Comparison of ENCODE assay signal across 8 mouse cellular contexts in the genomic region with DNA sequence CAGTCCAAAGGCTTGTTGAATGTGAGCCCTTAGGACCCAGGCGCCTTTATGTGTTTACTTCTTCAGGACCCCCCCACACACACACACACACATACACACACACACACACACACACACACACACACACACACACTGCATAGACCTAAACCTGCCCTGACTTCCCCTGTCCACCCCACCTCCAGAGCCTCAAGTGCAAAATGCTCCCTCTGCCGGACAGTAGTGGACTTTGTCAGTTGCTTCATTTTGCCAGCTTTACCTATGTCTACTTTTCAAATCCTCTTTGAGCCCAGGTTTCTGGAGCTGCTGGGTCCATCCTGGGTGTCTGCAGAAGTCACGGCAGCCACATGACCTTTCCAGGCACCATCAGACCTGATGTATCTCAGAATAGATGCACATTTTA. TPM values are rescaled to one million over a fixed set of nuclear protein-coding genes. Genes with fewer than 3 reads are reported as not detected.
DNase-seq lines count a peak whose midpoint lies in the region; ATAC-seq lines count a peak whose summit lies in the region.

No protein-coding gene starts in this region.

- H3K27me3 ChIP-seq in heart, embryonic 10.5 days (ENCODE audit: insufficient read depth, poor library complexity, severe bottlenecking): no peaks in the 10 kb centered on the region
- no peaks in the 10 kb centered on the region for H3K27me3 ChIP-seq in kidney, embryonic 16.5 days (ENCODE audit: insufficient read depth, low read length)

- H3K9ac ChIP-seq in kidney, embryonic 16.5 days (replicated peaks; ENCODE audit: low read length): peak overlapping the region; percentile 86

- H3K27ac ChIP-seq in heart, embryonic 10.5 days: peak overlapping the region; percentile 88
- peak overlapping the region; percentile 84 for H3K27ac ChIP-seq in kidney, embryonic 16.5 days (ENCODE audit: low read length)

- DNase-seq in urinary bladder, postnatal 14 days (ENCODE audit: low spot score): peak; percentile 70
- no peak for DNase-seq in urinary bladder, postnatal 4 days (ENCODE audit: low spot score in 2 of 2)
- DNase-seq in cerebellum, postnatal 10 days: peak; percentile 81 to 84
- DNase-seq in heart, embryonic 10.5 days (ENCODE audit: low spot score): peak; percentile 87
- DNase-seq in lung, postnatal 10 days: peak; percentile 84
- DNase-seq in retina, postnatal 1 day: peak; percentile 87
- DNase-seq in ovary, adult 18-20 months (ENCODE audit: low spot score): no peak

- peak overlapping the region; percentile 80 for H3K4me3 ChIP-seq in heart, embryonic 10.5 days
- H3K4me3 ChIP-seq in kidney, embryonic 16.5 days (ENCODE audit: low read length): peak overlapping the region; percentile 62

- H3K4me2 ChIP-seq in kidney, embryonic 16.5 days (replicated peaks; ENCODE audit: low read depth, low read length): peak overlapping the region; percentile 94

- peaks cover 24% of the 10 kb centered on the region for H3K36me3 ChIP-seq in heart, embryonic 10.5 days
- peaks cover 11% of the 10 kb centered on the region; the same call in 1 of the 2 replicates for H3K36me3 ChIP-seq in kidney, embryonic 16.5 days (ENCODE audit: insufficient read depth, low read length)

- ATAC-seq in kidney, embryonic 16.5 days (ENCODE audit: low FRiP score, low TSS enrichment): 0 out of 2 replicates have a peak, but pooled peaks have one; percentile 25

- H3K4me1 ChIP-seq in heart, embryonic 10.5 days: peaks cover 46% of the 10 kb centered on the region
- peaks cover 35% of the 10 kb centered on the region for H3K4me1 ChIP-seq in kidney, embryonic 16.5 days (ENCODE audit: insufficient read depth, low read length)

- H3K9me3 ChIP-seq in heart, embryonic 10.5 days: no peaks in the 10 kb centered on the region
- H3K9me3 ChIP-seq in kidney, embryonic 16.5 days (ENCODE audit: low read length): no peaks in the 10 kb centered on the region

- 14% methylated on average over 3 of the region's 3 CpGs for WGBS in heart, embryonic 10.5 days
- 9% methylated on average over 3 of the region's 3 CpGs for WGBS in kidney, embryonic 16.5 days

RNA-seq across cellular contexts. Expression of gene Arhgef1, which starts 2.2 kb away (rescaled TPM):
- polyA plus RNA-seq in heart, embryonic 10.5 days (2016; fragmentation: Nextera tagmentation; extraction: Ambion mirVana): 83.4 and 87.5 TPM in 2 replicates
- polyA plus RNA-seq in kidney, embryonic 16.5 days (2015; fragmentation: Nextera tagmentation; extraction: Ambion mirVana): 94.7 and 105 TPM in 2 replicates

RNA-seq across cellular contexts. Expression of gene Cd79a, which starts 7.8 kb away (rescaled TPM):
- polyA plus RNA-seq in heart, embryonic 10.5 days (2016; fragmentation: Nextera tagmentation; extraction: Ambion mirVana): 0.26 and 0.40 TPM in 2 replicates
- 1.8 and 2.0 TPM in 2 replicates for polyA plus RNA-seq in kidney, embryonic 16.5 days (2015; fragmentation: Nextera tagmentation; extraction: Ambion mirVana)

RNA-seq across cellular contexts. Expression of gene Rps19, which starts 20.8 kb away (rescaled TPM):
- 1,532 and 1,854 TPM in 2 replicates for polyA plus RNA-seq in heart, embryonic 10.5 days (2016; fragmentation: Nextera tagmentation; extraction: Ambion mirVana)
- polyA plus RNA-seq in kidney, embryonic 16.5 days (2015; fragmentation: Nextera tagmentation; extraction: Ambion mirVana): 2,217 and 2,364 TPM in 2 replicates

RNA-seq across cellular contexts. Expression of gene Dmrtc2, which starts 35.1 kb away (rescaled TPM):
- polyA plus RNA-seq in heart, embryonic 10.5 days (2016; fragmentation: Nextera tagmentation; extraction: Ambion mirVana): not detected in 2 replicates
- not detected in 2 replicates for polyA plus RNA-seq in kidney, embryonic 16.5 days (2015; fragmentation: Nextera tagmentation; extraction: Ambion mirVana)

RNA-seq across cellular contexts. Expression of gene Lypd4, which starts 35.2 kb away (rescaled TPM):
- polyA plus RNA-seq in heart, embryonic 10.5 days (2016; fragmentation: Nextera tagmentation; extraction: Ambion mirVana): not detected in 2 replicates
- not detected in 2 replicates for polyA plus RNA-seq in kidney, embryonic 16.5 days (2015; fragmentation: Nextera tagmentation; extraction: Ambion mirVana)

Comparison
In these comparisons a context has a peak if more than half of its experiments do, and no peak if none do; other contexts are left out.
1. DNase-seq: peak in urinary bladder, postnatal 14 days (single experiment), cerebellum, postnatal 10 days (2 of 2), heart, embryonic 10.5 days (single experiment), lung, postnatal 10 days (single experiment) and retina, postnatal 1 day (single experiment); none in urinary bladder, postnatal 4 days (0 of 2) and ovary, adult 18-20 months (single experiment).